Mouse (Mus musculus) heart, adult 2 months (tissue): ENCODE results near the gene Mkln1.

Experiments used
- CTCF ChIP-seq: fragments of 200-600 bp; IDR thresholded peaks from 2 replicates; pipeline ENCODE4 v1.8.1; 2022; ENCODE audit warnings: antibody characterized with exemption, mild to moderate bottlenecking, moderate library complexity
- POLR2A ChIP-seq: fragments of 200-500 bp; IDR thresholded peaks from 2 replicates; pipeline ENCODE4 v1.6.1; 2011; ENCODE audit warnings: mild to moderate bottlenecking, low read depth, low read length, control low read depth; ENCODE audit not compliant: insufficient read depth

GRCm38 (mm10) chr6:31531880-31532279, 133.3 kb downstream of the Mkln1 start:
- TF ChIP-seq POLR2A: no peak
- no peak for TF ChIP-seq CTCF
